Mouse (Mus musculus) embryo, embryonic 11.5 days (tissue): Measurements from ENCODE around the gene Peli3.
"Not testable (repeated sequence)": the region's sequence is repeated elsewhere in the genome, so short reads cannot be mapped to it uniquely, and the experiment has no call there.

Experiments
- DNase-seq: peaks from one replicate; pipeline ENCODE4 v3.0.0-alpha.2; 2012; ENCODE audit warnings: low read depth, low spot score

Gene Peli3

DNA sequence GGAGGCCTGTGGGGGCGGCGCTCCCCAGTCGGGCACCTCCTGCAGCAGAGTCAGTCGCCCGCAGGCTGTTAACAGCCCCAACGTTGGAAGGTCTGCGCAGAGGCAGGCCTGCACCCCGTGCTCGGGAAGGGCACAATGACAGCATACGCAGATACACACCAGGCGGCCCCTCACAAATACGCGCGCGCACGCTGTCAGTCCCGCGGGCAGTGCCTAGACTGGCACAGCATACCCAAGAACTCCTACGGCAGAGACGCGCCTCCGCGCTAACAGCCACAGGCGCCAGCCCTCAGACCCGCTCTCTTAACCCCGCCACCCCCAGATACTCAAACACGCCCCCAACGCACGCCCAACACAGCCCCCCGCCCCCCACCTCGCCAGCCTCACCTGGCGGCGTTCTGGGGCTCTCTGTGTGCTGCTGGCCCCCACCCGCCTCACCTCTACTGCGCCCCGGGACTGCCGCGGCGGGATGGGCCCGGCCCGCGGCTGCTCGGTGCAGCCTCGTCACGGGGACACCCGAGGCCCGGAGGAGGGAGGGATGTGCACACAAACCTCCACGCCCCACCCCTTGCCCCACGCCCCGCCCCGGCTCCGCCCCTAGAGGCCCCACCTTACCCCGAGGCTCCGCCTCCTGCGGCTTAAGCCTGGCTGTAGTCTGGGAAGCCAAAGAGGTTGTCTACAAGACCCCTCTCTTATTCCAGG lies at the start of gene Peli3:
Peli3 (minus strand) TSS at position 577 of the 702 bp plus-strand sequence.
- DNase-seq: peak; percentile 65

DNA sequence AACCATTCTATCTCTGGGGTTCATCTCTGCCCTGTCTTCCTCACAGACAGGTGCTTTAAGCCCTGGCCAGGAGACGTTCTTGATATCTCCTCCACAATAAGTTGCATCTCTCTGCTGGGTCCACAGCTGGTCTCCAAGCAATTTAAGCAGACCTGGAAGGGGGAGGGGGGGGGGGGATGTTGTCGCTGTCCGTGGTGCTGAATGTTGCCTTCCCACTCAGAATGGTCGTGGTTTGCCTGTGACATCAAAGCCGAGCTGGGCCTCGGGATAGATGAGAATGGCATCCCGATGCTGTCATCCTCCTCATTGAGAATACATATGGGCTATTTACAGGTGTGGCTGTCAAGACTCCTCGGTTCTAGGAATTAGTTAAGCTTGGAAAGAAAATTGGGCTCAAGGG lies 49.4 kb upstream of the Peli3 start:
- DNase-seq: no peak

DNA sequence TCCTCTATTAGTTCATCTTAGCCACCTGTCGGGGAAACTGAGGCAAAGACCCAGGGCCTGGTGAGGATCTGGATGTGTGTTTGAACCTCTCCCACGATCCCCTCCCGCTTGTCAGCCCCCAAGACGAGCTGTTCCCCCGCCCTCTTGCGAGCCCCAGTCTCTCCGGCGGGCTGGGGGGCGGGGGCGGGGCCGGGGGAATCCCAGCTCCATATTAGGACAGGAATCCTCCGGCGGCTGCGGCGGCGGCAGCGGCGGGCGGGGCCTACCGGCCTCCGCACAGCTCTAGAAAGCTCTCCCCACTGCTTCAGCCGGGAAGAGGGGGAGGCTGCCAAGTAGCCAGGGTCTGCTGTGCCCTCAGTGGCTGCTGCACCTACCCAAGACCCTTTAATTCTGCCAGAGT lies 47.8 kb upstream of the Peli3 start:
- no peak for DNase-seq

DNA sequence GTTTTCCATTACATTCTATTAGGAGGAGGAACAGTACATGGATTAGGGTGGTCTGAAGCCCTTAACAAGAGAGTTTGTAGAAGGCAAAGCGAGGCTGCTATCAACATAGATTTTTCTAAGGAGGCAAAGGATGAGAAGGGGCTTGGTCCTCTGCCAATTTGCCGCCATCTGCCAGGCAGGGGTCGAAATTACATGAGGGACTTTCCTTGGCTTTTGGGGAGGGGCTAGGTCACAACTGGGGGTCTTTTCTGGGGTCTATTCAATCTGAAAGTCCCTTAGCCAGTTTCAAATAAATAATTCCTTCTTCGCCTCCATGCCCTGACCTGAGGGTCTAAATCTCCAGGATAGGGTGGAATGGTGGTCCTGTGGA lies 47.3 kb upstream of the Peli3 start, which contains the start of gene Npas4:
Npas4 (minus strand) TSS at position 61 of the 370 bp plus-strand sequence.
- DNase-seq: no peak

DNA sequence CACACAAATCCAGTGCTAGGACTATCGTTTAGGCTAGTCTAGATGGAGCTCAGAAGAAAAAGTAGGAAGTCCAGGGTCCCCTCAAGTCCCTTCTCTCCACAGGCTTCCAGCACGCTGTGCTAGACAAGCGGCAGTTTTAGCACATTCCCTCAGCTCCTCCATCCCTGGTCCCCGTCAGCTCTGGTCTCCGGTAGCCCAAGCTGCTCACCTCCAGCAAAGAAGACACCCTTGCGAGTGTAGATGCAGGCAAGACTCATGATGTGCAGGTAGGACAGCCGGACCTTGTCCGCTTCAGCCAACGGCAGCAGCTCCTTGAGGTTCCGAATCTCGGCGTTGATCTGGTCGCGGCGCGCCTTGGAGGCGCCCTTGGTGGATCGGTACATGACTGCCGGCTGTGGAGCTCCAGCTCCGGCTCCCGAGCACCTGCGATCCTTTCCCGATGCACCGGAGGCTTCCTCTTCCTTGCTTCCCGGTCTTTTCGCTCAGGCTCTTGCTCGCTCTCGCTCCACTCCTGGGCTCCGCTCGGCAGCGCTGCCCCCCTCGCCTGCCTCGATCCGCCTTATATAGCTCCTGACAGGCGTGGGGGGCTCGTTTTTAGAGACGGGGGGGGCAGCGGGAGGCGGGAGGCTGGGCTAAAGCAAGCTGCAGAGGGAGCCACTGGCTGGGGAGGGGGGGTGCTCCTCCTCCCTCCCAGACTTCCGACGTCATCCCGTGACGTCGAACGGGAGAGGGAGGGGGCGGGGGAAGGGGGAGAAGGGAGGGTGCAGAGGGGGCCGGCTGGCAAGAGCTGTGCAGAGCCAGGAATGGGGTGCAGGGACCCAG lies 46.7 kb upstream of the Peli3 start:
- DNase-seq: no peak

DNA sequence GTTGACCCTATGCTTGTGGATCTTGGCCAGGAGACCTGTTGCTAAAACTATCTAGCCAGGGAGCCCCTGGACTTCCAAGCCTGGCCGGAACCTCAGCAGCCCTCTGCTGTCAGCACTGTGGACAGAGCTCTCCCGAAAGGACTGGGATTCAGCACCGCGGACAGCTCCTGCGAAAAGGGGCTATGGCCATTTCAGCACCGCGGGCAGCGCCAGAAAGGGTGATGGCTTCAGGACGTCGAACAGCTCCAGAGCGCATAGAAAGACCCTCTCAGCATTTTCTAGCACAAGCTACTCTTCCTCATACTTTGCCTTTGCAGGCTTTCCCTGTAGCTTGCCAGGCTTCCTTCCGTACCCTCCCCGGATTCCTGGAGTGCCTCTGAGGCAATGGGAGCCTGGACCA lies 46.1 kb upstream of the Peli3 start:
- peak; percentile 86 for DNase-seq

DNA sequence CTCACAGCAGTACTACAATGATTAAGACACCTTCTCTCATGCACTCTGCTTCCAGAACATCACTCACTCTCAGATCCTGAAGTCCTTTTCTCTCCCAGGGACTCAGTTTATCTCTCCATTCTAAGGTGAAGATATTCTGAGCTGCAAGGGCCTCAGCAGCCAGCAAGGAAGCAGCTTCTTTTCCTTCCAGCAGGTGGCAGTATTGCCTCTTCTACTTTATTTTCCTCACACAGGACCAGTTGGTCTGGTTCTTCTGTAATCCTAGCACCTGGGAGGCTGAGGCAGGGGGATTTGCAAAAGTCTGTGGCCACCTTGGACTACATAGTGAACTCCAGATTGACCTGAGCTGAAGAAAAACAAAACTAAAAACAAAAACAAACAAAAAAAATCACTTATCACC lies 38.8 kb upstream of the Peli3 start:
- peak; percentile 52 for DNase-seq

DNA sequence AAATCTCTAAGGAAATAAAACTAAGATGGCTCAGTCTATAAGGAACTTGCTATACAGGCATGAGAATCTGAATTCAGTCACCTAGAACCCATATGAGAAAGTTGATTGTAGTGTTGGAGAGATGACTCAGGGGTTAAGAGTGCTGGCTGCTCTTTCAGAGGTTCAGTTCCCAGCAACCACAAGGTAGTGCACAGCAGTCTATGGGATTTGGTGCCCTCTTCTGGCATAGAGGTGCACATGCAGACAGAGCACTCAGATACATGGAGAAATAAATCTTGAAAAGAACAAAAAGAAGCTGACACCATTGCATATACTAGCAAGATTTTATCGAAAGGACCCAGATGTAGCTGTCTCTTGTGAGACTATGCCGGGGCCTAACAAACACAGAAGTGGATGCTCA lies 25.3 kb upstream of the Peli3 start:
- DNase-seq: no peak

DNA sequence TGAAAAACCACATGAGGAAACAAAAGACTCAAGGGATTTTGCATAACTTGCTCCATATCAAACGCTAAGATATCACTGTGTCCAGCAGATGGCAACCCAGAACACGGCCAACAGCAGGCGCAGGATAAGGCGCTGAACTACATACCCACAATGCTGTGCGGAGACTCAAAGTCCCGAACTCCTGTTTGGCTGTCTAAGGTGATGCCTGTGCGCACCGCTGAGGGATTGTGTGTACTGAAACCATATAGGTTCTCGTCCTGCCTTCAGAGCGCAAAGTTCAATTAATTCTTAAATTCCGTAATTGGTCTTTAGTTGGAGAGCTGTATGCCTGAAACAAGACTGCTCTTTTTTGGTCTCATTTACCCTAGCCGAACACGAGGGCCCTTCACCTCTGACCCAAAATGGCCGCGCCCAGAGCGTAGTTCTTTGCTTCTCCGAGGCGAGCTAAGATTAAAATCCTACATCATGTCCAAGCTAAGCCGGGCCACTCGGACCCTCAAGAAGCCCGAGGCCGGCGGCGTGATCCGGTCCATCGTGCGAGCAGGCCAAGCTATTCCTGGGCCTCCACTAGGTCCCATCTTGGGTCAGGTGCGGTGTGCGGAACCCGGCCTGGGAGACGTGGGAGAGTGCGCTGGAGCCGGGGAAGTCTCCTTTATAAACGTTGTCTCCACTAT lies 19.1 kb upstream of the Peli3 start, which contains the start of gene Mrpl11:
Mrpl11 (plus strand) TSS at position 220 of the 674 bp plus-strand sequence.
- DNase-seq: peak; percentile 89

DNA sequence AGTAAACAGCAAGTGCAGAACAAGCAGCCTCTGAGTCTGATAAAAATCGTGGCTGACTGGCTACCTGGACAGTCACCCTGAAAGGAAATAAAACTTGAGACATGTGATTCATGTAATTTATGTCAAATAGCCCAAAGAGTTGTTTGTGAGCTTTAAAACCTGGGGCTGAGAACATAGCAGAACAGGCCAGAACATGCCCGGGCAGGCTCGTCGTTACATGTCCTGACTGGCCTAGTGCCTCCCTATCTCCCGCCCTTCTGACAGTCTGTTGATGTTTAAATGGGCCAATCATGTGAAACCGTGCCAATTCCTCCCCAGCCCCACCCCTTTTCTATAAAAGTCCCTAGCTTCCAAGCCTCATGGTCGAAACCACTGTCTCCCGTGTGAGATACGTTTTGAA lies 5.7 kb upstream of the Peli3 start:
- not testable (repeated sequence) for DNase-seq

DNA sequence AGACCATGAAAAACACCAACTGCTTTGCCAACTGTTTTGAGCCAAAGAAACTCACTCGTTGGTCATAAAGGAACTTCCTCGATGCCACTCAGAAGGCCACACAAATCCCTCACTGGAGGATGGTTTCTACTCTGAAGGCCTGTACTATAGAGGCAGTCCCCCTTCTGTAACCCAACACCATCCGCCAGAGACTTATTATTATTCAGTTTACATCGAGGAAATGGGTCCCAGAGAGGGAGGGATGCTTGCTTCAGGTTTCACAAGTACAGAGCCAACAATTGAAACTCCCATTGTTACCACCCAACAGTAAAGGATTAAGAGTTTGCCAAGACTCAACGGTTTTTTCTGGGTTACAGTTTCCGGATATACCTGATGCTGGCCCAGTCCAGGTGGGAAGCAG lies 2.6 kb upstream of the Peli3 start:
- DNase-seq: no peak

DNA sequence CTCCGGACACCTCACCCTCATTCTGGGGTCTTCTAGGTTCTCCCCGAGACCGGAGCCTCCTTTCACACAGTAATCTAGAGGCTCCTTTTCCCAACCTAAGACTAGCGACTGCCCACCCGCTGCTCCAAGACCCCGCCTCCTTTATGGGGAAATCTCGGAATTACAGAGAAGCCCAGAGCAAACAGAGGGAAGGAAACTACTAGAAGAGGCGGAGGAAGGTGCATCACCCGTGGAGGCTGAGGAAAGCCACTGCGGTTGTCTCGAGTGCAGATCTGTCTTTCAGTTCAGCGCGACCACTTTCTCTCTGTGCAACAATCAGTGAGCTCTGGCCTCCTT lies 294 bp upstream of the Peli3 start:
- no peak for DNase-seq

DNA sequence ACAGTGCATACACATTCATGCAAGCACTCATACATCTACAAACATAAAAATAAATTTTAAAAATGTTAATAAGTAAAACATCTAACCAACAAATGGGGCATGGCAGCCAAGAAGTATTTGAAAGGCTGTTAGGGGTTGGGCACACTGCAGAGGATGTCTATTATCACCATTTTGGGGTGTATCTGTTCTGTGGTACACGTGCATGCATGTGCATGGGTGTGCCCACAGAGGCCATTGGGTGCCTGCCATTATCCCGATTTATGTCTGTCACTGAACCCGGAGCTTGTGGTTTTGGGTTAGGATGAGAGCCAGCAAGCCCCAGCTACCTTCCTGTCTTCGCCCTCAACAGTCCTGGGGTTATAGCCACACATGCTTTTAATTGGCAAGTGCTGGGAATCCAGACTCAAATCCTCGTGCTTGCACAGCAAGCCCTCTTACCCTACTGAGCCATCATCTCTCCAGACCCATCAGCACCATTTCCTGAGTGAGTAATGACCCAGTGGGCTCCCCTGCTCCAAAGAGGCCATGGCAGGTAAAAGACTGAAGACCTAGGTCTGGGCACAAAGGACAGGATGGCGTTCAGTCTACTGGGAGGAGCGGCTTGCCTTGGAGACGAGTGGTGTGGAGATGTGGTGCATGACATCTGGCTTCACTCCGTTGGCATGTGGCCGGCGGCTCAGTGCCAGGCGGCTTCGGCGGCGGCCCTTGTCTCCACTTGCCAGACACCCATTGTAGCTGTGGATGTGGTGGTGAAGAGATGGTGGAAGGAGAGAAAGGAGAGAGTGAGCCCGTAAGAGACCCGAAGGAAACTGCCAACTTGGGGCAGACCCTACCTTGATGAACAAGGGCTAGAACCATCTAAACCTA lies 5.2 kb downstream of the Peli3 start:
- no peak for DNase-seq

DNA sequence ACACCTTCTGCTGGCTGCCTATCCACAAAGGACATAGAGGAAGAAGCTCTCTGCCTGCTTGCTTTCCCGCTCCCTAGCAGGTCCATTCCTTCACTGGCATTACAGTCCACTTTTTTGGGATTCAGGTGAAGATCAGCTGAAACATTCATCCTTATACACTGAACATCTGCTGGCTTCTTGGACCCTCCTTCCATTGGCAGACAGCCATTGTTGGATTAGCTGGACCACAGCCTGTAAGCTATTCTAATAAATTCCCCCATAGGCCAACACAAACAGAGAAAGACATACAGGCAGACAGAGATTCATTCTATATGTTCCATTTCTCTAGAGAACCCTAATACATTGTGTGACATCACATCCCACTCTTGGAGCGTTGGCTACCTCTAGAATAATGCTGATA lies 6.0 kb downstream of the Peli3 start:
- no peak for DNase-seq

DNA sequence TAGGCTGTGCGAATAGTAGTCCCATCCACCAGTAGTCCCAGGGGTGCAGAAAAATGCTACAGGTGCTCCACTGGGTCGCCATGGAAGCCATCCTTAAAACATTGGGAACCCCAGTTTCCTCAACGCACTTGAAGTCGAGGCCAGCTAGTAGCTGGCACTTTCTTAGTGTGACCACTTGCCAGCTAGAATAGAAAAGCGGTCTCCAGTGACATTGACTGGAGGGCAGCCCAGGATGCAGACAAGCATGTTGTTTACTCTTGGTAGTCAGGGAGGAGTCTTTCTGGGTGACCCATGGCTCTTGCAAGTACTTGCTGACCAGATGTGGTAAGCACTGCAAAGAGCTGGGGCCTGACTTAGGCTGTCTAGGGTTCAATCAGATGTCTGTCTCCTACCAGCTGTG lies 14.1 kb downstream of the Peli3 start:
- no peak for DNase-seq

DNA sequence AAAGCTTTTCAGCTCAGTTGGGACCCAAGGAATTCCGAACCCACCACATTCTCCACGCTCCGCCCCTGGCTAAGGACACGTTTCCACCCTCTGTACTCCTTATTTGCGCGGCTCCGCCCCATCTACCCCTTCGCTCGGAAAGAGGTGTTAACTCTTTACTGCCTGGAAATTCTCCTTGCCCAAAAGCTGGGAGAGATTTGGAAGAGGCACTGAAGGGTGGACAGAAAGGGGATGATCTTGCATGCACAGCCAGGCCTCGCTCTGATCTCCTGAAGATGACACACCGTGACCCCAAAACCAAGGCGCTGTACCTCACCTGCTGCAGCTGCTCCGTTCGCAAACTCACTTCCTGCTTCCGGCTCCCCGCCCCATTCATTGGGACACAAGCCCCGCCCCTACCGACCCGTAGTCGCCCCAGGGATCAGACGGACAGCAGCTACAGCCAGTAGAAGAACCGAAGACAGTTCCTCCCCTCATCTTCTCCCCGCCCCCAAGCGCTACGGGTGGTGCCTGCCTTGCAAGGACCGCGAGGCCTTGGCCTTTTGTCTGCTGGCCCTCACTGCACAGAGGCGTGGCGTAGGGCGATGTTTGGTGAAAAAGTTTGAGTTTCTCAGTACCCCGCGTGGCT lies 14.9 kb downstream of the Peli3 start, which contains the start of gene Dpp3:
Dpp3 (minus strand) TSS at position 384 of the 628 bp plus-strand sequence.
- peak; percentile 97 for DNase-seq

DNA sequence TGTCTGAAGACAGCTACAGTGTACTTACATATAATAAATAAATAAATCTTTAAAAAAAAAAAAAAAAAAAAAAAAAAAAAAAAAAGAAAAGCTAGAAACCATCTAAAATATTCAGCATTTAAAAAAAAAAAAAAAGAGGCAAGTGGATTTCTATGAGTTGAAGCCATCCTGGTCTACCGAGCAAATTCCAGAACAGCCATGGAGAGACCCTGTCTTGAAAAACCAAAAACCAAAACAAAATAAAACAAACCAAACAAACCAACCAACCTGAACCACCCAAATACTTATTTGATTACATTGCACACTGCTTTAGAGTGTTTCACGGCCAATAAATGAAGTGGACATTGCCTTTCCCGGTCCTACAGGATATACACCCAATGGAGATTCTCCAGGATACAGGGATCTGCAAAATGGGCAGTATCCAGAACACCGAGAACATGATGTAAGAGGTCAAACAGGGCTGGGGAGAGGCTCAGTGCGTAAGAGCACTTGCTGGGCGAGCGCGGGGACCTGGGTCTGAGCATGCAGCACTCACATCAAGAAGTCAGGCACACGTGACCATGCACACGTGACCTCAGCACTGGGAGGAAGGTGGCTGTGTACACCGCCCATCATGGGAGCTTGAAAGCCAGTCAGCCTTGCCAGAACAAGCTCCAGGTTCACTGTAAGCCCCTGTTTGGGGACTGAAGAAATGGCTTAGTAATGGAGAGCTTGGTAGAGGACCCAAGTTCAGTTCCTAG lies 17.6 kb downstream of the Peli3 start:
- no peak for DNase-seq

DNA sequence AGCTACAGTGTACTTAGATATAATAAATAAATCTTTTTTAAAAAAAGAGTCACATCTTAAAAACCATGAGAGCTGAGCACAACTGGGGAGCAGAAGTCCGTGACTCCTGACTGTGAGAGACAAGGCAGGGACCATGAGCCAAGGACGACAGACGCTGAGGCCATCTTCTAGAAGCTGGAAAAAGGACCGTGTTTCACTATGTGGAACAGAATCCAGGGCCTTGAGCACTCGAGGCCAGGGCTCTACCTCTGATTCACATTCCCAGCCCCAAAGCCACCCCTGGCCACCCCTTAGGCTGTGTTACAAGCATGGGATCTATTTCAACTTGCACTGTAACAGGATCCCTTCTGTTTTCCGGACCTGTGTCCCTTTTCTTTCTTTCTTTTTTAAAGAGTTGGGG lies 23.3 kb downstream of the Peli3 start:
- no peak for DNase-seq

DNA sequence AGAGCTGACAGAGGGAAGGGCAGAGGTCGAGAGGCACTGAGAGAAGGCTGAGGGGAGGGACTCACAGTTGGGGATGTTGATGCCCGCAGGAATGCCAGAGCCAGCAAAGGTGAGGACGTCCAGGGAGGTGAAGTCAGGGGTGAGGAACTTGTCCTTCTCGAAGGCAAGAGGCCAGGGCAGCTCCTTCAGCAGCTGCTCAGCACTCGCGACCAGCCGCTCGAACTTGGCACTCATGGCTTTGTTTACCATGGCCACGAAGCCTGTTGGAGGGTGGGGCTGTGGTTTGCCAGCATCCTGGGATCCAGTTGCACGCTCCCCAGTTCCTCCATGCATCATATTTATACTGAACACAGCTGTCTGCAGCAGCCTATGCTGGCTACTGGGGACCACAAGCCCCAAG lies 26.1 kb downstream of the Peli3 start:
- DNase-seq: no peak

DNA sequence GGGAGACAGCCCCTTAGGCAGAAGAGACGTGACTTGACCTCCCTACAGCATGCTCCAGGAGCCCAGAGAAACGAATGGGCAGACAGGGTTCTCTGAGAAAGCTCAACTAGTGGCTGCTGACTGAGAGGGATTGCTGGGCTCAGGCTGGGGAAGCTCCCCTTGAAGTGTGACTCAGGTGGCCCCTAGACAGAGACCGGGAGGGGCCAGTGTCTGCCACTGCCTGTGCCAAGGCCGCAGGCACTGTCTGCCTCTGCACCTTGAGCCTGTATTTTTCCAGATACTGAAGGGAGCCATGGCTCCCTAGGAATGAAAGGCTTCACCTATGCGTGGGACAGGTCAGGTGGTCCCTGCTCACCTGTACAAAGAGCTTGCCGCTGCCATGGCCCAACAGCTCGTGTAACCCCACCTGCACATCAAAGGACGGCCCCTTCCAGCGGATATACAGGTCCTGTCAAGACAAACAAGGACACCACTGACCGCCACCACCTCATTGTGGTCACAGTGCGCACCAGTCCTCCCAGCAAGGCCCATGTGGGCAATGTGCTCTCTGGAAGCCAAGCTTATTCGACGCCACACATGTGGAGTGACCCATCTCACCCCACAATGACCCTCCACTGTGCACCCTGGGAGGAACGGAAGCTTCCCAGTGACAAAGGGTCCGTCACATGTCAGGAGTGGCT lies 26.9 kb downstream of the Peli3 start:
- no peak for DNase-seq
